Mouse (Mus musculus): ENCODE measurements at regions not wholly inside any gene's neighbourhood (a gene's known extent, or its start where the extent isn't known, plus 50 kb on each side); places are given as distances from the start of the nearest gene placed in this dataset.
A peak's percentile ranks its signal among the peaks of the same experiment; 100 is the strongest.

DNA sequence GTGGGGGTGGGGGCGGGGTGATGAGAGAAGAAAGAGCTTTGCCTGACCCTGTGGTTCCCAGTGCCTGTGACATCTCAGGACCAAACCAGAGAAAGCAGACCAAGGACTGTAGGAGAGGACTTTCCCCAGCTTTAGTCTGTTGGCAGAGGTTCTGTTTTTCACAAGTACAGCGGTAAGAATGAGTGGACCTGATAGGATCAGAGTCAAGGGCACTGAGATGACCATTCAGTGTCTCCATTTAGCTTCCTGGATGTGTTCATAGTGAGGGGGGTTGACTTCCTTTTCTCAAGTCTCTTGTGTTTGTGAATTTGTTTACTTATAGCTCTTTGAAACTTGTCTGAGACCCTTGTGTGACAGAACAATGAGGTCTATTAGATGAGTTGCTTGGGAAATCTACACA, 167.9 kb downstream of the Klf7 start:
- H3K27me3 ChIP-seq (ENCODE audit: control insufficient read depth, insufficient read depth, low read length): no peaks in the 10 kb centered on the region
- no peak for DNase-seq
- peaks cover 12% of the 10 kb centered on the region; the same call in 1 of the 2 replicates for H3K4me1 ChIP-seq (ENCODE audit: control insufficient read depth, insufficient read depth, low read length)
- TF ChIP-seq CTCF (IDR thresholded peaks at IDR 0.05; ENCODE audit: borderline replicate concordance, insufficient read depth, low read depth, low read length) (no peak), POLR2A (IDR thresholded peaks at IDR 0.05; ENCODE audit: borderline replicate concordance, insufficient read depth, low read length) (no peak)
- H3K4me3 ChIP-seq (replicated peaks; ENCODE audit: insufficient read depth, low read depth, low read length): no peak overlapping the region
- no peak overlapping the region for H3K27ac ChIP-seq (ENCODE audit: insufficient read depth, low read length)
- 84% methylated on average over 2 of the region's 2 CpGs for WGBS

DNA sequence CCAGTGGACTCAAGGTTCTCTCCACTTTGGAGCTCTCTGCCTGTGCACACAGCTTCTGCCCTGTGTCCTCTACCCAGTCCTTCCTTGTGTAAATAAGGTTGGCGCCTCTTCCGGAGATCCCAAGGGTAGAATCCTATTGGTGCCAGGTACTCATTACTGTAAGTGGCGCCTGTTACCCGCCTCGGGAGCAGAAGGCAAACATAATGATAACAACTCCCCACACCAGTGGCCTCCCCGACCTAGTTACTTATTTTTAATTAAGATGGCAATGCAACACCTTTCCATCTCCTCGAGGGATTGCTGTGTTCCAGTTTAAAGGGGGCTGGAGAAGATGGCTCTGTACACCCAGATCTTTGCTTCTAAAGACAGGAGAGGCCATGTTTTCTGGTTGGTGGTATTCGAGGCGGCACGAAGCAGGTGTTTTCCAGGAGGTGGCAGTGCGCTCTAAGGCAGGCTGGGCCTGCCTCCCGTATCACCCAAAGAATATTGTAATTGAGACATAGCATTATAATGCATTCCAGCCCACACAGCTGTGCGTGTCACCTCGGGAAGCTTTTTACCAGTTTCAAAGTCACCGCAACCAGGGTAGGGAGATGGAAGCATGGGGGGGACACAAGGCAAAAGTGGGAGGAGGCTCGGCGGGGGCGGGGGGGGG, 168.7 kb downstream of the Klf7 start:
- Histone ChIP-seq H3K27ac (ENCODE audit: insufficient read depth, low read length) (no peak overlapping the region; the same call in 1 of the 2 replicates), H3K4me3 (replicated peaks; ENCODE audit: insufficient read depth, low read depth, low read length) (no peak overlapping the region), H3K27me3 (ENCODE audit: control insufficient read depth, insufficient read depth, low read length) (no peaks in the 10 kb centered on the region), H3K4me1 (ENCODE audit: control insufficient read depth, insufficient read depth, low read length) (peaks cover 12% of the 10 kb centered on the region; the same call in 1 of the 2 replicates)
- DNase-seq: peak; percentile 64 to 65
- TF ChIP-seq POLR2A (IDR thresholded peaks at IDR 0.05; ENCODE audit: borderline replicate concordance, insufficient read depth, low read length) (no peak), CTCF (IDR thresholded peaks at IDR 0.05; ENCODE audit: borderline replicate concordance, insufficient read depth, low read depth, low read length) (peak; percentile 65)
- WGBS: 50% methylated on average over 18 of the region's 18 CpGs

DNA sequence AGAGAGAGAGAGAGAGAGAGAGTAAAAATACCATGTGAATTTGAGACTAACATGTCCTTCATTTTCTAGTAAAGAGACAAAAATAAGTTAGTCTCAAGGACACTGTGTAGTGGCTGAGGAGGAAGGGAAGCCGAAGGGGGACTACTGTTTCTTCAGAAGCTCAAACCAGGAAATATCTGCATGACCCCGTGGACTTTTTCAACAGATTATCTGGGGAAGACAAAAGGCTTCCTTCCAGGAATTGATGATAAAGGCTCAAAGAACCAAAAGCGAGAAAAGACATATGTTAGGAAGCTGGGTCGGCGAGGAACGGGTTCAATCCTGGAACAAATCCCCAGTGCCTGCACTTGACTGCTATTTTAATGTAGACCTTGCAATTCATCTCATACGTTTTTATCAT, 170.4 kb downstream of the Klf7 start:
- no peak for TF ChIP-seq POLR2A (IDR thresholded peaks at IDR 0.05; ENCODE audit: borderline replicate concordance, insufficient read depth, low read length)
- TF ChIP-seq CTCF (IDR thresholded peaks at IDR 0.05; ENCODE audit: borderline replicate concordance, insufficient read depth, low read depth, low read length): no peak
- Histone ChIP-seq H3K27me3 (ENCODE audit: control insufficient read depth, insufficient read depth, low read length) (no peaks in the 10 kb centered on the region), H3K27ac (ENCODE audit: insufficient read depth, low read length) (no peak overlapping the region), H3K4me3 (replicated peaks; ENCODE audit: insufficient read depth, low read depth, low read length) (no peak overlapping the region), H3K4me1 (ENCODE audit: control insufficient read depth, insufficient read depth, low read length) (peaks cover 11% of the 10 kb centered on the region; the same call in 1 of the 2 replicates)
- DNase-seq: no peak
- 82% methylated on average over 7 of the region's 7 CpGs for WGBS

DNA sequence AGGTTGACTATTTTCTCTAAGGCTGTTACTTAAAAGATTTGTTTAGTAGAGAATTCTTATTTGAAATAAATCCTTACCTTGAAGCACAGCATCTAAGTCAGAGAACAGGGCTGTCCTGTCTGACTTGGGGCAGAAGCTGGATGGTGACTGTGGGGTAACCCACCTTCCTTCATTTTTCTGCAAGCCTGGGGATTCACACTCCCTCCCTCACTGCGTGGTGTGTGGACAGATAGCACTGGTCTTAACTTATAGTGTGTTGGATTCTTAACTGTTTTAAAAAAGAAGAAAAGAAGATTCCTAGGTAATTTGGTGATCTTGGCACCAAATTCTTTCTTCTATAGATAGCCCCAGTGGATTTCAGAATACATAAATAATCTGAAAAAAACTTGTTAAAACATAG, 174.8 kb downstream of the Klf7 start:
- 68% methylated on average over 1 of the region's 1 CpGs for WGBS
- no peak for DNase-seq
- TF ChIP-seq POLR2A (IDR thresholded peaks at IDR 0.05; ENCODE audit: borderline replicate concordance, insufficient read depth, low read length) (no peak), CTCF (IDR thresholded peaks at IDR 0.05; ENCODE audit: borderline replicate concordance, insufficient read depth, low read depth, low read length) (no peak)

DNA sequence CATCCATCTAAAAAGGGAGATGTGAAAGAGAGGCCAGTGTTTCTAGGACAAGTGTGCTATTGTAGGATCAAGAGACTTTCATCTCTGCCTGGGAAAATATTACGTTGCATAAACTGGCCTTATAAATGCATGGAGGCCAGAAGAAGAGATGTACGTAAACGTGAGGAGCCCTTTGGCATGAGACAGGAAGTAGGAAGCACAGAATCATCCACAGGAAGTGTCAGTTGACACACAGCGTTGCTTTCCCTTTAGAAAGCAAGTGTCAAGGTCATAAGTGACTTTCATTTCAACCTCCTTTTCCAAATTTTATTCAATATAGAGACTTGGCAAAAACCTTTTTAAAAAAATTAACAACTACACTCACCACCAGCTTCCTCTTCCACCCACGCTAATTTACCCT, 175.2 kb downstream of the Klf7 start:
- no peak for DNase-seq
- Histone ChIP-seq H3K4me3 (replicated peaks; ENCODE audit: insufficient read depth, low read depth, low read length) (no peak overlapping the region), H3K4me1 (ENCODE audit: control insufficient read depth, insufficient read depth, low read length) (no peaks in the 10 kb centered on the region), H3K27me3 (ENCODE audit: control insufficient read depth, insufficient read depth, low read length) (no peaks in the 10 kb centered on the region), H3K27ac (ENCODE audit: insufficient read depth, low read length) (no peak overlapping the region)
- TF ChIP-seq POLR2A (IDR thresholded peaks at IDR 0.05; ENCODE audit: borderline replicate concordance, insufficient read depth, low read length) (no peak), CTCF (IDR thresholded peaks at IDR 0.05; ENCODE audit: borderline replicate concordance, insufficient read depth, low read depth, low read length) (no peak)
- 86% methylated on average over 5 of the region's 5 CpGs for WGBS

More for the DNA sequence above, 174.8 kb downstream of the Klf7 start:
- no peaks in the 10 kb centered on the region for H3K4me1 ChIP-seq (ENCODE audit: control insufficient read depth, insufficient read depth, low read length)
- H3K4me3 ChIP-seq (replicated peaks; ENCODE audit: insufficient read depth, low read depth, low read length): no peak overlapping the region
- H3K27me3 ChIP-seq (ENCODE audit: control insufficient read depth, insufficient read depth, low read length): no peaks in the 10 kb centered on the region
- H3K27ac ChIP-seq (ENCODE audit: insufficient read depth, low read length): no peak overlapping the region

DNA sequence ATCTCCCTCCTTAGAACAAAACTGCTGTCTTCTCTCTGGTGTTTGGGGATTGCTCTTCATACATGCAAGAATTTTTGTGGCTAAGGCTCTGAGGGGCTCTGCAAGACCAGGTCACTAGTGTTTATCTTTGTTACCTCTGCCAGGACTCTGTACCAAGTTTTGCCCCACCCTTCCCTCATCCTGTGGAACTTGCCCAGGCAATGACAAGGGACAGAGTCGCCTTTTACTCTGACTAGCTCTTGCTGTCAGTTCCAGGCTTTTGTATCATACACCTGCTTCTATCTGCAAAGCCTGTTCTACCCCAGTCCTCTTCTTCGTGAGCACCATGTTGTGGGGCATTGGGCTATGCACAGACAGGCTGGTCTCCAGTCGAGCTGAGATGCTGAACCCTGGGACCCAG, 175.7 kb upstream of the 4933402D24Rik start:
- WGBS: 70% methylated on average over 3 of the region's 3 CpGs
- no peak for TF ChIP-seq CTCF (IDR thresholded peaks at IDR 0.05; ENCODE audit: borderline replicate concordance, insufficient read depth, low read depth, low read length)
- no peak for TF ChIP-seq POLR2A (IDR thresholded peaks at IDR 0.05; ENCODE audit: borderline replicate concordance, insufficient read depth, low read length)
- no peaks in the 10 kb centered on the region for H3K27me3 ChIP-seq (ENCODE audit: control insufficient read depth, insufficient read depth, low read length)
- H3K27ac ChIP-seq (ENCODE audit: insufficient read depth, low read length): no peak overlapping the region
- H3K4me3 ChIP-seq (replicated peaks; ENCODE audit: insufficient read depth, low read depth, low read length): no peak overlapping the region
- H3K4me1 ChIP-seq (ENCODE audit: control insufficient read depth, insufficient read depth, low read length): no peaks in the 10 kb centered on the region
- no peak for DNase-seq

DNA sequence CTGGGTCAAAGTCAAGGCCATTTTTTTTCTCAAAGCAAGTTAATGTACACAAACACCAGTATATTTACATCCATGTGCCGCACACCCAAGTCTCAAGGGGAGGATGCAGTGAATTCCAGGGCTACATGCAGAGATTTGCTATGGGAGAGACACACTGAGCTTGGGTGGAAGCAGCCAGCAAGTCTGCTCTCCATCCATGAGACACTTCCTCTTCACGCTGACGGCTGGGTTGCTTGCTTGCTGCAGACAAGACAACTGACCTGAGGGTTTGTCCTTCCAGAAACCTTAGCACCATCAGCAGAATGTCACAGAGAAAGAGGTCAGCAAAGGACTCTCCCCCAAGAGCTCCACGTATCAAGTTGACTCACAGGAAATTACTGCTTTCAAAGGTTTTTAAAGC, 169.3 kb upstream of the 4933402D24Rik start:
- no peak overlapping the region for H3K4me3 ChIP-seq (replicated peaks; ENCODE audit: insufficient read depth, low read depth, low read length)
- WGBS: 78% methylated on average over 4 of the region's 4 CpGs
- no peaks in the 10 kb centered on the region for H3K27me3 ChIP-seq (ENCODE audit: control insufficient read depth, insufficient read depth, low read length)
- DNase-seq: no peak
- no peak overlapping the region for H3K27ac ChIP-seq (ENCODE audit: insufficient read depth, low read length)
- no peak for TF ChIP-seq POLR2A (IDR thresholded peaks at IDR 0.05; ENCODE audit: borderline replicate concordance, insufficient read depth, low read length)
- no peak for TF ChIP-seq CTCF (IDR thresholded peaks at IDR 0.05; ENCODE audit: borderline replicate concordance, insufficient read depth, low read depth, low read length)
- H3K4me1 ChIP-seq (ENCODE audit: control insufficient read depth, insufficient read depth, low read length): peaks cover 3% of the 10 kb centered on the region; the same call in 1 of the 2 replicates

DNA sequence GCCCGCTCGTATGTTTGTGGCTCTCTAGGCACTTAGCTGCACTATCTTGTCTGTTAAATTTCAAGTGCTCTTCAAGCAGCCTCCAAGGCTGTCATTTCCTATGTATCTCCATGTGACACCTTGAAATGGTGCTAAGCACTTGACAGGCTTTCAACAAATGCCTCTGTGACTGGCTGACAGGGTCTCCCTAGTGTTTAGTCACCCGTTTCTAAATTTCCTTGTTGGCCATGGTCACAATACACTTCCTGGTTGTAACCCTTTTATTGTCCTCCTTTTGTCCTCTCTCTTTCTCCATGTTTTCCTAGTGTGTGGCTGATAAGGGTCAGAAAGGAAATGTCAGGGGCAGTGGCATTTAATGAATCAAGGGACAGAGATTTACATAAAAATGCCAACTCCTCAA, 168.4 kb upstream of the 4933402D24Rik start:
- peaks cover 5% of the 10 kb centered on the region; the same call in 1 of the 2 replicates for H3K4me1 ChIP-seq (ENCODE audit: control insufficient read depth, insufficient read depth, low read length)
- TF ChIP-seq CTCF (IDR thresholded peaks at IDR 0.05; ENCODE audit: borderline replicate concordance, insufficient read depth, low read depth, low read length) (no peak), POLR2A (IDR thresholded peaks at IDR 0.05; ENCODE audit: borderline replicate concordance, insufficient read depth, low read length) (no peak)
- no peak for DNase-seq

More for the DNA sequence above, 168.4 kb upstream of the 4933402D24Rik start:
- H3K27me3 ChIP-seq (ENCODE audit: control insufficient read depth, insufficient read depth, low read length): no peaks in the 10 kb centered on the region
- H3K27ac ChIP-seq (ENCODE audit: insufficient read depth, low read length): no peak overlapping the region
- WGBS: 75% methylated on average over 3 of the region's 3 CpGs
- H3K4me3 ChIP-seq (replicated peaks; ENCODE audit: insufficient read depth, low read depth, low read length): no peak overlapping the region
